Mouse (Mus musculus): ENCODE measurements around the gene Haspin. TPM values are rescaled to one million over a fixed set of nuclear protein-coding genes. Genes with fewer than 3 reads are reported as not detected.

Gene Haspin
- polyA plus RNA-seq, 1 experiment from 2014 or later: 14.4 TPM

DNA sequence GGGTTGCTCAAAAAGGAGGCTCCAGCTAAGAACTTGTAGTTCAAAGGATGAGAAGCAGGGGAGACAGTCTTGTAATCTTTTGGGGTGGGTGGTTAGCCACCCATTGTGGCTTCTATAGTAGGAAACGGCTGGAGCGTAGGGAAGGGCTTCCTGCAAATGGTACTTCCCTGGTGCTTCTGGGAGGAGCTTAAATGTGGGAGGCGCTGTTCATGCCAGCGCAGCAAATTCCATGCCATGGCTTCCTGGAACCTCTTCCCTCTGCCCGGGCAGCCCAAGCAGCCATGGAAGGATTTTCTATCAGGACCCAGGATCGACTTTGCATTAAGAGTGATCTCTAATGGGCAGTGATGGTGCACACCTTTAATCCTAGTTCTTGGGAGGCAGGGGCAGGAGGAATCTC is 30.5 kb upstream of the Haspin start:
- H3K36me3 ChIP-seq: peaks cover 8% of the 10 kb centered on the region
- no peak overlapping the region for H3K4me3 ChIP-seq
- ATAC-seq (ENCODE audit: insufficient number of reproducible peaks, low FRiP score): no peak
- H3K4me2 ChIP-seq: no peak overlapping the region
- H3K27me3 ChIP-seq (replicated peaks): no peaks in the 10 kb centered on the region
- no peaks in the 10 kb centered on the region for H3K9me3 ChIP-seq (replicated peaks)
- no peak overlapping the region for H3K9ac ChIP-seq
- no peak overlapping the region for H3K27ac ChIP-seq (ENCODE audit: poor library complexity, severe bottlenecking)
- 74% methylated on average over 6 of the region's 6 CpGs for WGBS
- H3K4me1 ChIP-seq (replicated peaks): peaks cover 19% of the 10 kb centered on the region

DNA sequence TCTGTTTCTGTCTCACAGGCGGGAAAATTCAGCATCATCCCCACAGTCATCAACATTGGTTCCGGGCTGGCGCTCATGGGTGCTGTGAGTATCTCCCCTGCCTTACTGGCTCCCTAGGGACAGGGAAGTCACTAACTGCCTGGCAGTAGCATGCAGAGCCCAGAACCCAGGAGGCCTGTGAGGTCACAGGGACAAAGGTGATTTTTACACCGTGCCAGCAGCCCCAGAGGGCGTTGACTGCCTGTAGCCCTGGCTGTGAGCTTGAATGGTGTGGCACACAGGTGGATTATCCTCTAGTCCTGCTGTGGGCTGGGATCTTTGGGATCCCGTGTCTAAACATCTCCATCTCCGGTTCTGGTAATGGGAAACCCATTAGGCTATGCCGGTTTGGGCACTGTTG is 30.0 kb upstream of the Haspin start:
- ATAC-seq (ENCODE audit: insufficient number of reproducible peaks, low FRiP score): no peak
- H3K4me3 ChIP-seq: no peak overlapping the region
- WGBS: 80% methylated on average over 8 of the region's 8 CpGs
- H3K4me1 ChIP-seq (replicated peaks): peaks cover 19% of the 10 kb centered on the region
- H3K9ac ChIP-seq: no peak overlapping the region
- H3K36me3 ChIP-seq: peaks cover 8% of the 10 kb centered on the region; the same call in 1 of the 2 replicates
- no peaks in the 10 kb centered on the region for H3K9me3 ChIP-seq (replicated peaks)
- no peak overlapping the region for H3K4me2 ChIP-seq
- no peak overlapping the region for H3K27ac ChIP-seq (ENCODE audit: poor library complexity, severe bottlenecking)
- no peaks in the 10 kb centered on the region for H3K27me3 ChIP-seq (replicated peaks)

DNA sequence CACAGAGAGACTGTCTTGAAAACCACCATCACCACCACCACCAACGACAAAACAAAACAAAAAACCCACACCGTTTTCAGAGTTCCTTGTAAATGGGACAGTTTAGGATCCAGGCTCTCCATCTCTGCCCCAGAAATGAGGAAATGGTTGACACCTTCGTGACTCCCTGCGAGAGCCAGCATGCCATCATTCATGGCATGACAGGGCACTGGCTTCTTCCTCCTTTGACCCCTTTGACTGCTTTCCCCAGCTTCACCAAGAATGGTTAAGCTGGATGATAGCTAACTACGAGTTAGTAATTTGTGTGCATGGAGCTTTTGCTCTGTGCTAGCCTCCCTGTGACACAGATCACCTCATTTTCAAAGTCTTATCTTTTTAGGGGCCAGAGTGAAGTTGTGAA is 24.2 kb upstream of the Haspin start:
- Histone ChIP-seq H3K9me3 (replicated peaks) (no peaks in the 10 kb centered on the region), H3K4me3 (no peak overlapping the region), H3K27me3 (replicated peaks) (peaks cover 39% of the 10 kb centered on the region), H3K36me3 (no peaks in the 10 kb centered on the region), H3K4me2 (no peak overlapping the region), H3K4me1 (replicated peaks) (peaks cover 27% of the 10 kb centered on the region), H3K27ac (ENCODE audit: poor library complexity, severe bottlenecking) (no peak overlapping the region), H3K9ac (no peak overlapping the region)
- ATAC-seq (ENCODE audit: insufficient number of reproducible peaks, low FRiP score): no peak
- 72% methylated on average over 5 of the region's 5 CpGs for WGBS

DNA sequence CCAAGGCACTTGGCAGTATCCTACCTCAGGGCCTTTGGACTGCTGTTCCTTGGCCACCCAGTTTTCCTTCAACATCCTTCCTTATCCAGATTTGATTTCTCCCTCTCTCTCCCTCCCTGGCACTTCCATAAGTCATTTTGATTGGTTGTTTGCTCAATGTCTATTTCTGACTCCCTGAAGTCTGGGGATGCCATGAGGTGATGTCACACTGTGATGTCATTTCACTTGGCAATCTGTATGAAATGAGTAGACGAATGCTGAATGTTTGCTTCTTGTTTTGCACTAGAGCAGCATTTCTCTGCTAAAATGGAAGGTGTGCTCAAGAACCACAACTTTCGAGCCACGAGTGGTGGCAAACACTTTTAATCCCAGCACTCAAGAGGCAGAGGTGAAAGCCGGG is 23.5 kb upstream of the Haspin start:
- Histone ChIP-seq H3K27me3 (replicated peaks) (peaks cover 46% of the 10 kb centered on the region), H3K4me3 (no peak overlapping the region), H3K27ac (ENCODE audit: poor library complexity, severe bottlenecking) (no peak overlapping the region), H3K4me1 (replicated peaks) (peaks cover 22% of the 10 kb centered on the region), H3K9me3 (replicated peaks) (no peaks in the 10 kb centered on the region), H3K9ac (no peak overlapping the region), H3K4me2 (no peak overlapping the region; the same call in 1 of the 2 replicates), H3K36me3 (no peaks in the 10 kb centered on the region)
- WGBS: 78% methylated on average over 4 of the region's 4 CpGs
- ATAC-seq (ENCODE audit: insufficient number of reproducible peaks, low FRiP score): no peak

DNA sequence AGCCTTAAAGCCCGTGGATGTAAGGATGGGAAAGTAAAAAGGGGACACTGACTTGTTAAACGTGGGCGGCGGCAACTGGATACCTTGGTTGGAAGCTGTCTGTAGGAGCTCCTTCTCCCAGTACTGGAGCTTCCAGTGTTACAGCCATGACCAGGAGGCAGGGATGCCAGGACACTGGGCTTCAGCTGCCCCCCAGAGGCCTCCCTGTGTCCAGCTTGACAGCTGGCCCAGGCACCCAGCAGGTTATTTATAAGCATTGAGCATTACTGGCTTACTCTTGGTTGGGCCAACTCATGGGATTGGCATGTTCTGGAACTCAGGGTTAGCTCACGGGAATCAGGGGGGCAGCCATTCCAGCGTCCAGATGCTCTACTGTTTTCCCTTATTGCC is 22.7 kb upstream of the Haspin start:
- Histone ChIP-seq H3K4me3 (peak overlapping the region; percentile 57), H3K4me1 (replicated peaks) (peaks cover 20% of the 10 kb centered on the region), H3K27ac (ENCODE audit: poor library complexity, severe bottlenecking) (0 out of 2 replicates have a peak overlapping the region, but pooled peaks have one; percentile 20), H3K9me3 (replicated peaks) (no peaks in the 10 kb centered on the region), H3K4me2 (peak overlapping the region; percentile 94), H3K27me3 (replicated peaks) (peaks cover 48% of the 10 kb centered on the region), H3K9ac (peak overlapping the region; percentile 81), H3K36me3 (no peaks in the 10 kb centered on the region)
- no peak for ATAC-seq (ENCODE audit: insufficient number of reproducible peaks, low FRiP score)
- WGBS: 18% methylated on average over 6 of the region's 6 CpGs

DNA sequence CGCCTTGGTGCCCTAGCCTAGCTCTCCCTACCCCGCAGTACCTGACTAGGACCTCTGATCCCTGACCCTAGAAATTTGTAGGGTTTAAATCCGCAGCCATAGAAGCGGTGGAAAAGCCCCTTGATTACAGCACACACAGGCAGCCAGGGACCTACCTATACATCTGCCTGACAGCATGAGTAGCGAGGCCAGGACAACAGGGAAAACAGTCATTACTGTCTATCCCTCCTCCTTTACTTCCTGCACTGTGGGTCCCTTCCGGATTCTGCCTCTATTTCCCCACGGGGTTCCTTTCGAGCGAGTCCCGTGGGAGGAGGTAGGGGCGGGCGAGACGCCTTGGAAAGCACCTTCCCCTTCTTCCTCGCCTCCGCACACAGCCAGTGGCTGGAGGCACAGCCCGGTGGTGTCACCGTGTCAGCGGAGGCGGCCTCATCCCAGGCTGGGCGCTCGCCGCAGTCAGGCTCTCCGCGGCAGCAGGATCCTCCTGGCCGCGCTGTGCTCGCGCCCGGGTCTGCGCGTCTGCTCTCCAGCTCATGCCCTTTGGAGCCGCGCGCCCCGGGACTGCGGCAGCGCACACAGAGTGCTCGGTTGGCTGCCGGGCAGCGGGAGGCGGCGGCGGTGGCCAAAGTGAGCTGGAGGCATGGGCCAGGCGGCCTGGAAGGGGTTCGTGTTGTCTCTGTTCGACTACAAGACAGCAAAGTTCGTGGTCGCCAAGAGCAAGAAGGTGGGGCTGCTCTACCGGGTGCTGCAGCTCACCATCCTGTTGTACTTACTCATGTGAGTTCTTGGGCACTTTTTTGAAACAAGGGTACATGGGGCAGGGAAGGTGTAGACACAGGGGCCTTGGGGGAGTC is 22.1 kb upstream of the Haspin start, which contains the start of gene P2rx5:
P2rx5 (plus strand) TSS at position 465 of the 854 bp plus-strand sequence.
- Histone ChIP-seq H3K9me3 (replicated peaks) (no peaks in the 10 kb centered on the region), H3K27ac (ENCODE audit: poor library complexity, severe bottlenecking) (0 out of 2 replicates have a peak within 1 kb of the TSS, but pooled peaks have one; percentile 20), H3K4me1 (replicated peaks) (peaks cover 20% of the 10 kb centered on the region), H3K9ac (peak within 1 kb of the TSS; percentile 81), H3K27me3 (replicated peaks) (peaks cover 50% of the 10 kb centered on the region), H3K4me2 (peak within 1 kb of the TSS; percentile 94), H3K36me3 (no peaks in the 10 kb centered on the region), H3K4me3 (peak within 1 kb of the TSS; percentile 57)
- 3% methylated on average over 49 of the region's 49 CpGs for WGBS
- peak; percentile 67 for ATAC-seq (ENCODE audit: insufficient number of reproducible peaks, low FRiP score)

DNA sequence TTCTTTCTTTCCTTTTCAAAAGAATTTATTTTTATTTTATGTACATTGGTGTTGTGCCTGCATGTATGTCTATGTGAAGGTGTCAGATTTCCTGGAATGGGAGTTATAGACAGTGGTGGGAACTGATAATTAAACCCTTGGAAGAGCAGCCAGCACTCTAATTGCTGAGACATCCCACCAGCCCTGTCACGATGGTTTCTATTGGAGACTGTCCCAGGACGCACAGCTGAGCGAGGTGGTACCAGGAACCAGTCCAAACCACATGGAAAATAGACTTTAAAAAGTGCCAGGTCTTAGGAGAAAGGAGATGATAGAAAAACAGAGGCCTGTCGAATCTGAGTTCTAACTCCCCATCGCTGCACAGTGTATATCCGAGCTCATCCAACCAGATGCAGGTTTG is 17.0 kb upstream of the Haspin start:
- peaks cover 38% of the 10 kb centered on the region for H3K27me3 ChIP-seq (replicated peaks)
- no peaks in the 10 kb centered on the region for H3K36me3 ChIP-seq
- H3K9me3 ChIP-seq (replicated peaks): no peaks in the 10 kb centered on the region
- 73% methylated on average over 6 of the region's 6 CpGs for WGBS
- H3K4me3 ChIP-seq: no peak overlapping the region
- H3K27ac ChIP-seq (ENCODE audit: poor library complexity, severe bottlenecking): no peak overlapping the region
- H3K9ac ChIP-seq: no peak overlapping the region
- H3K4me1 ChIP-seq (replicated peaks): peaks cover 4% of the 10 kb centered on the region
- no peak overlapping the region for H3K4me2 ChIP-seq
- ATAC-seq (ENCODE audit: insufficient number of reproducible peaks, low FRiP score): no peak

DNA sequence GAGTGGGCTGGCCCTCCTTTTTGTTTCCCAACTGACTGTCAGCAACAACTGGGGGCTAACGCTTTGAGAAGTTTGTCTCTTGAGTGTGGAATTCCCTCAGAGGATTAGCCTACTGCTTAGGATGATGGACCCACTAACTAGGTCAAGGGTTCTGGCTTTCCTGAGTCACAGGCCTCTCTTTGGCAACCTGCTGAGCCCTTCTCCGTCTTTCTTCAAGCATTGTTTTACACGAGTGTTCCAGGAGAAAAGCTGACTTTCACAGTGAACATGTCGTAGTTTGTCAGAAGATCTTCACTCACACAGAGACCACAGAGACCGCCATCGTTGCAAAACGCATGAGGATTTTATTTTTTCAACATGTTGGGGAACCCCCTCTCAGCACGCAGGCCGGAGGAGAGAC is 10.1 kb upstream of the Haspin start:
- no peak overlapping the region for H3K4me2 ChIP-seq
- H3K27me3 ChIP-seq (replicated peaks): no peaks in the 10 kb centered on the region
- no peaks in the 10 kb centered on the region for H3K36me3 ChIP-seq
- H3K27ac ChIP-seq (ENCODE audit: poor library complexity, severe bottlenecking): no peak overlapping the region
- H3K4me3 ChIP-seq: no peak overlapping the region
- H3K4me1 ChIP-seq (replicated peaks): peaks cover 14% of the 10 kb centered on the region
- ATAC-seq (ENCODE audit: insufficient number of reproducible peaks, low FRiP score): no peak
- H3K9me3 ChIP-seq (replicated peaks): no peaks in the 10 kb centered on the region
- no peak overlapping the region for H3K9ac ChIP-seq
- 78% methylated on average over 9 of the region's 9 CpGs for WGBS

DNA sequence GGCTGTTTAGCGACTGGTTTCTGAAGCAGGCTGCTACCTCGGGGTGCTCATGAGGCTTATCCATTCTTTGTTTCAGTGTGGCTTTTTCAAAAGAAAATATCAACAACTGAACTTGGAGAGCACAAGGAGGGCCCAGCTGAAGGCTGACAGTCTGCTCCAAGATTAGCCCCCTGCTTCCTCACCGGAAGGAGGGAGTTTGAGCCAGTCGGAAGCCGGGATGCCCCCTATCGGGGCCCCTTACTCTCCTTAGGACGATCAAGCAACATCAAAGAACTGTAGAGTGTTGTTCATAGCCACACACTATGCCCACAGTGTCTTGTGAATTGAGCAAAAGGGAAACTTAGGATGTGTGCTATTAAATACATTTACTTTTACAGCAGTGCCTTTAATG is 8.9 kb upstream of the Haspin start:
- no peaks in the 10 kb centered on the region for H3K9me3 ChIP-seq (replicated peaks)
- ATAC-seq (ENCODE audit: insufficient number of reproducible peaks, low FRiP score): no peak
- H3K4me2 ChIP-seq: no peak overlapping the region
- H3K27me3 ChIP-seq (replicated peaks): no peaks in the 10 kb centered on the region
- H3K27ac ChIP-seq (ENCODE audit: poor library complexity, severe bottlenecking): no peak overlapping the region
- no peak overlapping the region for H3K4me3 ChIP-seq
- H3K36me3 ChIP-seq: no peaks in the 10 kb centered on the region
- WGBS: 42% methylated on average over 7 of the region's 7 CpGs
- H3K9ac ChIP-seq: no peak overlapping the region
- peaks cover 14% of the 10 kb centered on the region for H3K4me1 ChIP-seq (replicated peaks)

DNA sequence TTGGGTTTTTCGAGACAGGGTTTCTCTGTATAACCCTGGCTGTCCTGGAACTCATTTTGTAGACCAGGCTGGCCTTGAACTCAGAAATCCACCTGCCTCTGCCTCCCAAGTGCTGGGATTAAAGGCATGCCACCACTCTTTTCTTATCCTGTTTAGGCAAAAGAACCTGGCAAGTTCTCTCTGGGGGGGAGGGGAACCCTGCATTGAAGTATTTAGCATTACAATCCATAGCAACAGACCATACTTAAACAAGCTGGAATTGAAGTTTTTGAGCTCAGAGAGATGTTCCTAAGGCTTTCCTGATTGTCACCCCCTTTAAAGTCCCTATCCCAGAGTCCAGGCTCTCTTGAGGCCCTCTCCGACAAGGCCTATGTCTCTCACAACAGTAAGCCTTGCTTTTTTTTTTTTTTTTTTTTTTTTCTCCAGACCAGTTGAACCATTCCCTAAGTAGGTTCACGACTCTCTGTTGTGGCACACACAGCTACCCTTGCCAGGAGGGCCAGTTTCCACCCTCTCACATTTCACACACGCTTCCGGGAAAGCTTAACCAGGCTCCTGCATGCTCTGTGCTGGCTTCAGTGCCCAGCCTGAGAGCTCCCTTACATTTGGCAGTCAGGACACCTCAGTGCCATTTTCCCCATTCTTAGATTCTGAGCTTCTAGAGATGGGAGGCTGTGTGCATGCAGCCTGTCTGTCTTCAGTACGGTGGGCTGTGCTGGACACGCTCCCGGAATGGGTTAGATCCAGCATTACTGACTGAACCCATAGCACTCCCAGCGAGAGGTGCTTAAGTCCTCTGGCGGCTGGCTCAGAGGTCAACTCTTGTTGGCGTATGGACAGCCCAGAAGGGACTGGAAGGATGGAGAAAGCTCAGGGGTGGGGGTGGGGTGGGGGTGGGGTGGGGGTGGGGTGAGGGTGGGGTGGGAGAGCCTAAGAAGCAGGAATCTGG is 8.2 kb upstream of the Haspin start:
- H3K9ac ChIP-seq: no peak overlapping the region
- 61% methylated on average over 11 of the region's 11 CpGs for WGBS

DNA sequence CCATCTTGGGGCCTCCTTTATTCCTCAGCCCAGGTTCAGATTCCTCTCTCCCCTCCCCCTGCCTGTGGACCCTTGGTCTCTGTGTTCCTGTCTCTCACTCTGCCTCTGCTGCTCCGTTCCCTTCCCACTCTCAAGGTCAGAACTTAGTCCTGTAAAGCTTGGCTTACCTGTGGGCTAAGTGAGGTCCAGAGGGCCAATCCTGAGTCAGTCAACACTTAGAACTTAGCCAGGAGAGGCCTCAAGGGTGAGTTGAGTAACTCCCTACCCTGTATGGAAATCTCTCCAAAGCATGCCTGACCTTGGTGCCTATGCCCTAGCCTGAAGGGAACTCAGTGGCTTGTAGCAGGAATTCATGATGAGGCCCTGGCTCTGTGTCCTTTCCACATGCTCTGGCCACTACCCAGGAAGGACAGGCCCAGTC is 6.2 kb upstream of the Haspin start:
- no peak overlapping the region for H3K9ac ChIP-seq
- 71% methylated on average over 1 of the region's 1 CpGs for WGBS

More for the DNA sequence above, 8.2 kb upstream of the Haspin start:
- ATAC-seq (ENCODE audit: insufficient number of reproducible peaks, low FRiP score): 0 out of 2 replicates have a peak, but pooled peaks have one; percentile 39
- H3K4me1 ChIP-seq (replicated peaks): peaks cover 14% of the 10 kb centered on the region
- no peak overlapping the region for H3K27ac ChIP-seq (ENCODE audit: poor library complexity, severe bottlenecking)
- no peak overlapping the region for H3K4me3 ChIP-seq
- H3K36me3 ChIP-seq: no peaks in the 10 kb centered on the region
- no peak overlapping the region for H3K4me2 ChIP-seq
- H3K9me3 ChIP-seq (replicated peaks): no peaks in the 10 kb centered on the region
- no peaks in the 10 kb centered on the region for H3K27me3 ChIP-seq (replicated peaks)

More for the DNA sequence above, 6.2 kb upstream of the Haspin start:
- Histone ChIP-seq H3K4me3 (no peak overlapping the region), H3K4me2 (no peak overlapping the region), H3K36me3 (no peaks in the 10 kb centered on the region), H3K27ac (ENCODE audit: poor library complexity, severe bottlenecking) (no peak overlapping the region), H3K4me1 (replicated peaks) (peaks cover 14% of the 10 kb centered on the region), H3K9me3 (replicated peaks) (no peaks in the 10 kb centered on the region), H3K27me3 (replicated peaks) (no peaks in the 10 kb centered on the region)
- no peak for ATAC-seq (ENCODE audit: insufficient number of reproducible peaks, low FRiP score)
